Mouse (Mus musculus): ENCODE data around the gene Usp38. TPM values are rescaled to one million over a fixed set of nuclear protein-coding genes. Genes with fewer than 3 reads are reported as not detected.
A peak's percentile ranks its signal among the peaks of the same experiment; 100 is the strongest.

Gene Usp38
- polyA plus RNA-seq, 3 experiments from 2014 or later: 23.8 to 27.2 (median 25.2) TPM

GRCm38 (mm10) chr8:80961937-80962591 is 52.7 kb downstream of the Usp38 start:
- no peak for ATAC-seq

- ATAC-seq: no peak
These were observed 53.6 kb downstream of the Usp38 start for GRCm38 (mm10) chr8:80961070-80961609.

GRCm38 (mm10) chr8:80959588-80960268 is 55.0 kb downstream of the Usp38 start:
- no peak for ATAC-seq

GRCm38 (mm10) chr8:80957776-80958175 is 57.0 kb downstream of the Usp38 start:
- ATAC-seq: no peak

- no peak for ATAC-seq
These were observed 61.8 kb downstream of the Usp38 start for GRCm38 (mm10) chr8:80952973-80953372.

GRCm38 (mm10) chr8:80952235-80952915 is 62.4 kb downstream of the Usp38 start:
- ATAC-seq: no peak

- peak; percentile 67 for ATAC-seq
These were observed 66.1 kb downstream of the Usp38 start for GRCm38 (mm10) chr8:80948405-80949183.

- no peak for ATAC-seq
These were observed 71.0 kb downstream of the Usp38 start for GRCm38 (mm10) chr8:80943742-80944141.

- no peak for ATAC-seq
These were observed 73.1 kb downstream of the Usp38 start for GRCm38 (mm10) chr8:80941621-80942020.

GRCm38 (mm10) chr8:80937814-80938650 is 76.7 kb downstream of the Usp38 start:
- no peak for ATAC-seq

Other genes starting within 250 kb of the Usp38 start
- not detected for gene Gab1, start 134.4 kb downstream of the Usp38 start, polyA plus RNA-seq (2017; shearing (Covaris generic))